Mouse (Mus musculus): ENCODE data around the gene Fgfr2.
A peak's percentile ranks its signal among the peaks of the same experiment; 100 is the strongest.

The Fgfr2 gene

DNA sequence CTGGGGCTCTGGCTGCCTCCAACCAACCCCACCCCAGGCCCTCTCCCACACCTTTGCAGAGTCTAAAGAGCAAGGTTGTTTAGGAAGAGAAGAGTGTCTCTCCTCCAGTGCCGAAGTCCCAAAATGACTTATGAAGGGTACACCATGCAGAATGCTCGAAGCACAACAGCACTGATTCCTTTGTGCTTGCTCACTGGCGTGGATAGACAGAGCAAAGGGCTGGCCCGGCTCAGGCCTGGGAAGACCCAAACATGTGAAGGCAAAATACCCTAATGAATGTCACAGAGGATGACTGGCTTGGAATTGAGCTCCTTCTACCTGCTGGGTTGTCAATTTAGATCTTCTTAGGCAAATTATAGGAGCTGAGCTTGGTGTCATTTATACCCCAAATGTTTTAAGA, 2914.5 kb downstream of the Fgfr2 start:
- no peak for DNase-seq

DNA sequence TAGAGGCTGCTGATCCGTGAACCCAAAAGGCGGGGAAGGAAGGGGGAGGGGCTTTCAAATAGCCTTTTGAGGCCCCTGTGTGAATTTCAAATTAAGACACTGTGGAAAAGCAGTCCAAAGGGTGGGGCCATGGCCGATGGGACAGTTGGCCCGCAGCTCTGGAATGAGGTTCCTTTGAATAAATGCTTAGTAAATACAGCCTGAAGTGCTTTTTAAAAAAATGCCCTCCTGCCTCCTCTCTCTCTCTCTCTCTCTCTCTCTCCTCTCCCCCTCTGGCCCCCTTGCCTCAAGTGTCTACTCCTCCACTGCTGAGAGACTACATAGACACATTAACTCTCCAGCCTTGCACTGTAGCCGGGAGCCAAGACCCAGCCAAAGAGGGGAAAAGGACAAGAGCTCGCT, 2917.0 kb downstream of the Fgfr2 start:
- no peak for DNase-seq

GRCm38 (mm10) chr7:130205140-130205539, 2918.0 kb downstream of the Fgfr2 start:
- no peak for DNase-seq

DNA sequence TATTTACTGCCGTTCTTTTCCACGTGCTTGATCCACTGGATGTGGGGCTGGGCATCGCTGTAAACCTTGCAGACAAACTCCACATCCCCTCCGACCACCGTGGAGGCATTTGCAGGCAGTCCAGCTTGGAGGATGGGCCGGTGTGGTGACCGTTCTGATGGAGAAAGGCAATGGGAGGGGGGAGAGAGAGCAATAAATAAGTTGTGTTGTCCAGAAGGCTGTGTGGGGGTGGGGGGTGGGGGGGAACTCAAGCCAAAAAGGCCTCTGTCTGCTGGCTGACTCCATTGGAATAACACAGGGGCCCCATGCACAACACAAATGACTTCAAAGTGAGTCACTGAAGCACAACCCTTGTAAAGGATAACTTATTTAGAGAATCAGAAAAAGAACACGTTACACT, 2922.1 kb downstream of the Fgfr2 start:
- no peak for DNase-seq

DNA sequence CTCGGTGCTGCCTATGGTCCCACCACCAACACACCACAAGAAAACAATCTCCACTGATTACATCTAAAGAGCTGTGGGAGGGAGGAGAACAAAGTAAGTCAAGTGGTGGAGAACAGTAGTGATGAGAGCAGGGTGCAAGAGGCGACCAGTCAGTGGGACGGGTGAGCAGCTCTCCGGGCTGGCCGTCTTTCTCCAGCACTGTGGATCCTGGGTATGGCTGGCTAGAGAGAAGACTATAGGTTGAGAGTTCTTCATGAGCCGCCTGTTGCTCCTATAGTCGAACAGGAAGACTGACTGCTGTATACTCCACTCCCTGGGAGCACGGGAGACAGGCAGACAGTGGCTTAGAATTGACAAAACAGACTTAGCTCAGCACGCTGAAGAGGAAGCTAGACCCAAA, 2923.2 kb downstream of the Fgfr2 start:
- DNase-seq: no peak

GRCm38 (mm10) chr7:130199317-130199716, 2923.8 kb downstream of the Fgfr2 start:
- no peak for DNase-seq

- no peak for DNase-seq
Measured at GRCm38 (mm10) chr7:130195081-130195480, 2928.1 kb downstream of the Fgfr2 start.

DNA sequence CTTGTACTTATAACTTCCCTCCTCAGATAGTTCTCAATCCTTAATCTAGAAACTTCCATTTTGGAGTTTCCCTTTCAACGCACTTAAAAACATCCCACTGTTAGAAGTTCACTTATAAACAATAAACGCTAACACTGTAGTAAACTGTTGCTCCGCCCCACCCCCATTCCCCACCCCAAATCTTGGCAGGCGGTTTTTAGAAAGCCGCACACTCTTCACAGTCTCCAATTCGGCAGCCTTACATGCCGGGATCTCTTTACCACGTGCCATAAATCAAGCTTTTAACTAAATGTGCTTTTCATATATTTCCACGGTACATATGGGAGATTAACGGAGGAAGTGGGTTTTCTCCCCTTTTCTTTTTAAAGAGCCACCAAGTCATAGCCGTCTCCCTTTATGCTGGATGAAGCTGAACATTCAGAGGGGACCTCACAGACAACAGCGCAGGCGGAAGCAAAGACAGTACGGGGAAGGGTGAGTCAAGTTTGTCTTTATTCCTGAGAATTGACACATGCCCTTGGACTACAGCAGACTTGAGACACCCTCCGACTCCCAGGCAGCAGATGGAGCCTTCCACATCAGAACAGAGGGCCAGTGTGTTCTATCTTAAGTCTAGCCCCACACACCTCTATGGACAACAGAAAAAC, 2932.7 kb downstream of the Fgfr2 start:
- DNase-seq: no peak

GRCm38 (mm10) chr7:130189901-130190300, 2933.2 kb downstream of the Fgfr2 start:
- no peak for DNase-seq

DNA sequence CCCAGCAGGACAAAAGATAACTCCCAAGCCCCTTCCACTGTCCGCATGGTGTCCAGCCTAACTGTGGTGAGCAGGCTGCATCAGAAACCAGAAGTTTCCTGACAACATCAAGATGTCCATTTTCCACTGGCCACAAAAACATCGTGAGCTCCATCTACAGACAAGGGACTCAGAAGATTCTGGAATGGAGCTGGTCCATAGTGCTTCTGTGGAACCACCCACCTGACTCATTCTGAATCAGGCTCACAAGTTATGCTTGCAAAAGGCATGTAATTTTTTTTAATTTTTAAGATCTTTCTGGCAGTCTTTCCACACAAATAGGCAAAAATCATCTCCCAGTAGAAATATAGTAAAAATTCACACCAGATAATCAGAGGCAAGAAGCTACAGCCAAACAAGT, 2935.0 kb downstream of the Fgfr2 start:
- DNase-seq: no peak

DNA sequence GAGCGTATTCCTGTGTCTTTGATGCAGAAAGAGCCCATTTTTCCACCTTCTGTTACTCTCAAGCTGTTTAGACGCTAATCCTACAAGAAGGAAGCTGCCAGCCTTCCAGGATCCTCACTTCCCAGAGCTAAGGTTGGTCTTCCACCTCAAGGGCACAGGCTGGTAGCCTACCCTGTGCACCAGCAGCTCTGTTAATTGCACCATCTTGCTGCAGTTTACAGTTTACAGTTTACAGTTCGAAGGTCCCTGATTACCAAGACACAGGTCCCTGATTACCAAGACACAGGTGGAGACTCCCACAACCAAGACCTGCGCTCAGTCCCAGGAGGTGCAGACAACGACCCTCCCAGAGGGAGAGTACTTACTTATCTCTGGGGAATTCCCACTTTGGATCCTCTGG, 2938.3 kb downstream of the Fgfr2 start:
- no peak for DNase-seq

GRCm38 (mm10) chr7:130183960-130184359, 2939.2 kb downstream of the Fgfr2 start:
- no peak for DNase-seq

- peak; percentile 11 for DNase-seq
Measured at GRCm38 (mm10) chr7:130182551-130182950, 2940.6 kb downstream of the Fgfr2 start.

DNA sequence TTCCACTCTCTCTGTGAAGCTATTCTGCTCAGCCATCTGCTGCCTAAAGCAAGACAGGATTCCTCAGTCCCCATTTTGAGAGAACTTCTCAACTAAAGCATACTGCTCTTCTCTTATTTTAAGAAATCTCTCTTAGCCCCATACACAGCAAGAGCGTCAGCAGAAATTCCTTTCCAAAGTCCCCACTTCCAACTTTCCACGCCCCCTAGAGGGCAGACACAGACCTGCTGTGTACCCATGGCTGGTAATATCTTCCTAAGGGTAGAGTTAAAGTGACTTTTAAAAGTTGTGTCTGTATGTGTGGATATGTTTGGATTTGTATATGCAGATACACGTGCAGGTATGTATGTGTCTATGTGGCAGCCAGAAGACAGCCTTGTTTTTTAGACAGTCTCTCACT, 2944.2 kb downstream of the Fgfr2 start:
- DNase-seq: no peak

GRCm38 (mm10) chr7:130177009-130177408, 2946.1 kb downstream of the Fgfr2 start:
- DNase-seq: no peak

- no peak for DNase-seq
Measured at GRCm38 (mm10) chr7:130174525-130174924, 2948.6 kb downstream of the Fgfr2 start.

GRCm38 (mm10) chr7:130173914-130174313, 2949.2 kb downstream of the Fgfr2 start:
- DNase-seq: peak; percentile 12

DNA sequence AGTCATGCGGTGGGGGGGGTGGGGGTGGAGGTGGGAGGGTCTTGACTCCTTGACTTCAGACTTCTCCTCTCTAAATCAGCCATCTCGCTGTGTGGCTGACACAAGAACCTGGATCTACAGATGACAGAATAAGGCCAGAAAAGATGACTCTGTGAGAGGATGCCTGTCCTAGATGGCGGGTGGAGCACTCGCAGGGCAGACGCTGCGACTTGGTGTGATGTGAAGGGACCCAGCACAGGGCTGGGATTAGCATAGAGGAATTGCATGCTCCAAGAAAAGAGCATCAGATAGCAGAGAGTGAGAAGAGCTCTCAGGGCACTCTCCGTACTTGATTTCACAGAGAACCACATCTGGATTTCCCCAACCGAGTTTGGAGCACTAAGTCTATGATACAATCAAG, 2953.0 kb downstream of the Fgfr2 start:
- no peak for DNase-seq

GRCm38 (mm10) chr7:130168296-130168695, 2954.9 kb downstream of the Fgfr2 start:
- DNase-seq: no peak

DNA sequence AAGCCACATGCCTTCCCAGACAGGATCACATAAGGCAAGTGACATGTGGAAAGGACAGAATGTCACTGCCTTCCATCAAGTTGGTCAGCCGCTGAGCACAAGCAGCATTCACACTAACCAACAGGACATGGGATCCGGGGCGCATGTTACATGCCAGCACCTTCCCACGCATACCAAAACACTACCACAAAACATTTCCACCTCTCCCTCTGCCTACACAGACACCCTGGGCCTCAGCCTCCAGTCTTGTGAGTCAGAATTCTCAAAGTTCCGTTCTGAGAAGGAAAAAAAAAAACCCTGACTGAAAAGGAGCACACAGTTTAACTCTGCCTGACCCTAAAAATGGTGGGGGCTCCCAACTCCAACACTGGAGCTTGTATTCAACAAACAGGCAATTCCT, 2955.9 kb downstream of the Fgfr2 start:
- DNase-seq: no peak

DNA sequence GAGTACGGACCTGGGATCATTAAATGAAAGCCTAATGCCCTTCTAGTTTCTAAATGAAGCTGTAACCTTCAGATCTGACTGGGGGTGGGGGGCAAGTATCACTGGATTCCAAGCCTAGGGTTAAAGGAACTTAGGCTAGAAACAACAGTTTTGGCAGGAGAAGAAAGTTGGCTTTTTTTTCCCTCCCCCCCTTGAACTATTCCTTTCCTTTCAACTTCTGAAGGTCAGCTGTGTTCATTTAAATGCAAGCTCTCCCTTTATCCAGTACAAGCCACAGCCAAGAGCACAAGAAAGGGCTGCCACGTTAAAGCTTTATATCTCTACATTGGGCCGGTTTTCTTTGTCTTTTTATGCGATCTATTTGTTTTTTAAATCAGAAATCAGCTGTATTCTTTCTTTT, 2957.0 kb downstream of the Fgfr2 start:
- no peak for DNase-seq

DNA sequence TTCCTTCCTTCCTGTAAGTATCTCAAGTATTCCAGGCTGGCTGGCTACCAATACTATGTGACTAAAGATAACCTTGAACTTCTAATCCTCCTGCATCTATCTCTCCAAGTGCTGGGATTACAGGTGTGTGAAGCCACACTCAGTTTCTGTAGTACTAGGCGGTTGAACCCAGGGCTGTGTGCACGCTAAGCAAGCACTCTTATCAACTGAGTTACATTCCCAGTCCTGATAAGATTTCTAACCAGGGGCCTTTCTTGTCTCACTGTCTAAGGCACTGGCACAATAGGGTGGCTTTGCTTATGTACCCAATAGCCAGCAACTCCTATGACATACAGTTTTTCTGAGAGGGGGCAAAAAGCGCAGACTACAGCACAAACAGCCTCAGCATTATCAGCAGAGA, 2957.7 kb downstream of the Fgfr2 start:
- DNase-seq: no peak

- no peak for DNase-seq
Measured at GRCm38 (mm10) chr7:130162718-130163117, 2960.4 kb downstream of the Fgfr2 start.

DNA sequence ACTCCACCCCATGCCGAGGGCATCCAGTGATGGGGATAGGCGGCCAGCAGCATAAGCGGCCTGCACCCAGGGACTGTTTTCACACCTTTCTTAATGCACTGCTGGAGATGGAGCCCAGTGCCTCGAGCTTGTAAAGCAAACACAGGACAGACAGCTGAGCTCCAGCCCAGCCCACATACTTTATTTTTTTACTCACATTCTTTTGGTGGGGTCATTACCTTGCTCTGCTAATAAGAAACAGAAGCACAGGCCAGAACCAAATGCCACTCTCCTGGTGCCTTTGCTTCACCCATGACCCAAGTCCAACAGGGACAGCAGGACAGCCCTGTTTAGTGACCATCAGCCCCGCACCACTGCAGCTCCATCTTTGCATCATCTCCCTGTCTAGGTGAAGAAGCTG, 2961.6 kb downstream of the Fgfr2 start:
- DNase-seq: no peak

DNA sequence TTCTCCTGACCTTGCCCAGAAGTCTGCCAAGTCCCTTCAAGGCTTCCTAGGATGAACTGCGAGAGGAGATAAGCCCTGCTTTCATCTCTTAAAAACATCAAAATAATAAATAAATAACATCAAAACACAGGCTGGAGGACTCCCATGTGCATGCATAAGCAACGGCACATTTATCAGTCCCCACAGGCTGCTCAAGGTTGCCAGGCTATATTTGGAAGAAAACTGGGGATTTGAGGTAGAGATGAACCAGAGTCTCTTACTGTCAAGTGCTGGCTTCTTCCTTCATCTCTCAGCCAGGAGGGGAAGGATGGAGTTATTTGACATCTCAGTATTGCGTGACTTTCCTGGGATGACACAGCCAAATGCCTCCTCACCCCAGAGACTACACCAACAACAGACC, 2964.3 kb downstream of the Fgfr2 start:
- DNase-seq: no peak
